Mouse (Mus musculus) E14TG2a.4 (cell line): ENCODE results near the gene Schip1.

Experiments used
- H3K27me3 ChIP-seq: 2 replicates; pipeline ENCODE4 v1.6.1; 2014; ENCODE audit warnings: low read length, control low read depth; ENCODE audit not compliant: insufficient read depth
- H3K36me3 ChIP-seq: 2 replicates; pipeline ENCODE4 v1.6.1; 2014; ENCODE audit warnings: low read length, control low read depth; ENCODE audit not compliant: insufficient read depth
- H3K4me1 ChIP-seq: replicated peaks from 2 replicates; pipeline ENCODE4 v1.6.1; 2014; ENCODE audit warnings: low read depth, low read length, control low read depth
- H3K4me3 ChIP-seq: replicated peaks from 2 replicates; pipeline ENCODE4 v1.5.1; 2014; ENCODE audit warnings: mild to moderate bottlenecking, low read length
- H3K9me3 ChIP-seq: 2 replicates; pipeline ENCODE4 v1.6.1; 2014; ENCODE audit warnings: low read length, control low read depth
- CTCF ChIP-seq: conservative IDR thresholded peaks from 2 replicates; pipeline ENCODE4 v1.5.1; 2014; ENCODE audit warnings: low read length
- NANOG ChIP-seq: IDR thresholded peaks from 2 replicates; pipeline ENCODE4 v1.6.1; 2014; ENCODE audit warnings: borderline replicate concordance, low read length, mixed read lengths
- POU5F1 ChIP-seq: IDR thresholded peaks from 2 replicates; pipeline ENCODE4 v1.6.1; 2014; ENCODE audit warnings: low read length, borderline replicate concordance

Schip1 gene

GRCm38 (mm10) chr3:68568149-68568548, 503.5 kb downstream of the Schip1 start:
- TF ChIP-seq POU5F1: no peak
- TF ChIP-seq NANOG: no peak
- TF ChIP-seq CTCF: no peak
- Histone ChIP-seq H3K36me3 (no peaks in the 10 kb centered on the region), H3K4me3 (peak overlapping the region; percentile 14; the same call in 1 of the 2 replicates), H3K4me1 (peaks cover 85% of the 10 kb centered on the region), H3K27me3 (no peaks in the 10 kb centered on the region), H3K9me3 (no peaks in the 10 kb centered on the region)

- Histone ChIP-seq H3K27me3 (no peaks in the 10 kb centered on the region), H3K4me3 (peak overlapping the region; percentile 14; the same call in 1 of the 2 replicates), H3K4me1 (peaks cover 85% of the 10 kb centered on the region), H3K9me3 (no peaks in the 10 kb centered on the region), H3K36me3 (no peaks in the 10 kb centered on the region)
- TF ChIP-seq POU5F1 (no peak), CTCF (no peak), NANOG (no peak)
Observed at GRCm38 (mm10) chr3:68568716-68569115, 504.1 kb downstream of the Schip1 start.

GRCm38 (mm10) chr3:68570319-68570718, 505.7 kb downstream of the Schip1 start:
- Histone ChIP-seq H3K4me1 (peaks cover 87% of the 10 kb centered on the region), H3K36me3 (0 out of 2 replicates have a peak, but pooled peaks cover 3% of the 10 kb centered on the region), H3K9me3 (no peaks in the 10 kb centered on the region), H3K4me3 (no peak overlapping the region), H3K27me3 (no peaks in the 10 kb centered on the region)
- TF ChIP-seq POU5F1: no peak
- no peak for TF ChIP-seq NANOG
- TF ChIP-seq CTCF: no peak

- TF ChIP-seq NANOG (no peak), POU5F1 (no peak), CTCF (no peak)
- peaks cover 22% of the 10 kb centered on the region for H3K36me3 ChIP-seq
- peak overlapping the region; percentile 84 for H3K4me3 ChIP-seq
- H3K9me3 ChIP-seq: no peaks in the 10 kb centered on the region
- H3K27me3 ChIP-seq: no peaks in the 10 kb centered on the region
- H3K4me1 ChIP-seq: peaks cover 87% of the 10 kb centered on the region
Observed at GRCm38 (mm10) chr3:68572249-68573225, 507.9 kb downstream of the Schip1 start.

- H3K36me3 ChIP-seq: peaks cover 26% of the 10 kb centered on the region
- peaks cover 85% of the 10 kb centered on the region for H3K4me1 ChIP-seq
- H3K27me3 ChIP-seq: no peaks in the 10 kb centered on the region
- TF ChIP-seq NANOG: no peak
- no peak for TF ChIP-seq POU5F1
- no peak for TF ChIP-seq CTCF
- peak overlapping the region; percentile 84 for H3K4me3 ChIP-seq
- H3K9me3 ChIP-seq: no peaks in the 10 kb centered on the region
Observed at GRCm38 (mm10) chr3:68573226-68573624, 508.6 kb downstream of the Schip1 start.

GRCm38 (mm10) chr3:68574097-68574496, 509.5 kb downstream of the Schip1 start:
- H3K27me3 ChIP-seq: no peaks in the 10 kb centered on the region
- no peak for TF ChIP-seq NANOG
- no peak for TF ChIP-seq CTCF
- no peak for TF ChIP-seq POU5F1
- H3K4me3 ChIP-seq: peak overlapping the region; percentile 84
- H3K36me3 ChIP-seq: peaks cover 32% of the 10 kb centered on the region
- H3K9me3 ChIP-seq: no peaks in the 10 kb centered on the region
- peaks cover 85% of the 10 kb centered on the region for H3K4me1 ChIP-seq

GRCm38 (mm10) chr3:68574565-68574964, 510.0 kb downstream of the Schip1 start:
- Histone ChIP-seq H3K9me3 (no peaks in the 10 kb centered on the region), H3K4me3 (peak overlapping the region; percentile 84), H3K4me1 (peaks cover 89% of the 10 kb centered on the region), H3K36me3 (peaks cover 33% of the 10 kb centered on the region), H3K27me3 (no peaks in the 10 kb centered on the region)
- TF ChIP-seq POU5F1 (no peak), CTCF (no peak), NANOG (no peak)

GRCm38 (mm10) chr3:68575636-68576340, 511.2 kb downstream of the Schip1 start:
- Histone ChIP-seq H3K4me1 (peaks cover 93% of the 10 kb centered on the region), H3K9me3 (no peaks in the 10 kb centered on the region), H3K27me3 (no peaks in the 10 kb centered on the region), H3K36me3 (peaks cover 41% of the 10 kb centered on the region), H3K4me3 (peak overlapping the region; percentile 84)
- no peak for TF ChIP-seq NANOG
- no peak for TF ChIP-seq CTCF
- no peak for TF ChIP-seq POU5F1
